Mouse (Mus musculus) retina, embryonic 14.5 days (tissue): Measurements from ENCODE around the gene Adam15.

Experiments used
- DNase-seq: peaks from one replicate; pipeline ENCODE4 v3.0.0-alpha.2; 2015; ENCODE audit warnings: low spot score

Adam15 gene

DNA sequence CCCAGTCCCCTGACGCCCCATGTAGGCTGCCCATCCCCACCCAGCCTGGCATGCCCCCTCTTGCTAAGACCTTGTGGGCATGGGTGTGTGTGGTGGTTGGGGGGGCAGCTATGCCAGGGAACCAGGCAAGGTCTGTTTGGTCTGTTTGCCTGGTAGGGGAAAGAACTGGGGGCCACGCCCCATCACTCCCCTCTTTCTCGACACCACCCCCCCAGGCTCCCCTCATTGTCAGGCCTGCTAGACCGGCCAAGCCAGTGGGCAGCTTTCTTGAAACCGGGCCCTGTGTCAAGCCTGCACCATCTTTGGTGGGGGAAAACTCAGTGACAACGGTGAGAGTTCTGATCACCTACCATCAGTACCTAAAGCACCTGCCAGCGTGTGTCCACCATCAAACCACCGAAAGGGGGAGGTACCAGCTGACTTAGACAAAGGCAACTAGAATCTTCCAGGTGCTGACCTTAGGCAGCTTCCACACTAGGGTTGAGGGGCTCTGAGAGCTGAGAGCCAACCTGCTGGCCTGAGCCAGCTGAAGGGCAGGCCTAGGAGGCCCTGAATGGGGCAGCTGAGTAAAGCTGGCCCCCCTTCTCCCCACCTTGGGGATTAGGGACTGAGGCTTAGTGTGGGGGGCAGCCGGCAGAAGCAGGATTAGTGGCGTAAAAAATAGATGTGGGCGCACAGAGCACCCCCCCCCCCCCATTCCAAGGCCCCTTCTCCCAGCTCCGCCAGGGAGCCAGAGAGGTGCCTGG is 34.7 kb upstream of the Adam15 start:
- no peak for DNase-seq

- DNase-seq, result no peak
Measured at GRCm38 (mm10) chr3:89383651-89384255, 34.0 kb upstream of the Adam15 start.

GRCm38 (mm10) chr3:89382950-89383349 is 33.2 kb upstream of the Adam15 start:
- no peak for DNase-seq

DNA sequence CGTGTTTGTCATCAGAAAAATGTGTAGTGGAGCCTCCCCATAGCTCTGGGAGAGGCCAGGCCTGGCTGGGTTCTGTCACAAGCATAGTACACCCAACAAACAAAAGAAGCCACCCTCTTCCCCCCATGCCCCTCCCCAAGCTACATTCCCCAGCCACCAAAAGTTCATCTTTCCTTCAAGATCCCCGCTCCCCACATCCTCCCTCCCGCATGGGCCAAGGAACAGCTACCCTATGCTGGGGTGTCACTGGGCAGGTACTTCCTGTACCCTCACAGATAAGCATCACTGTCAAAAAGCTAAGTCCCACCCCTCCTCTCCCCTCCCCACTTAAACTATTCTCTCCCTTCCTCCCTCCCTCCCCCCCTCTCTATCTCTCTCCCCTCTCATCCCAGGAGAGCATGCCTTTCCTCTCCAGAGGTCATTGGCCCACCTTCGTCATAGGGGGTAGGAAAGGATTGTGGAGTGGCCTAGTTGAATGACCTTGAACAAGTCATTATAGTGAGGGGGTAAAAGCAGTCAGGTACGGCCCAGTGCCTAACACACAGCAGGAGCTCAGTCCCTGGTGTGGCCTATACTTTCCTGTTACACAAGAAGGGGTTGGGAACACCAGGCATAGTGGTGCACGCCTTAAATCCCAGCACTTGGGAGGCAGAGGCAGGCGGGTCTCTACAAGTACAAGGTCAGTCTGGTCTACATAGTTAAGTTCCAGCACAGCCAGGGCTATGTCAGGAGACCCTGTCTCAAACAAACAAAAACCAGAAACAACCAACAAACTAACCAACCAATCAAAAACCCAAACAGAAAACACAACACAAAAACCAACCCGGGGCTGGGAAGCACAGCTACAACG is 32.5 kb upstream of the Adam15 start:
- no peak for DNase-seq

DNA sequence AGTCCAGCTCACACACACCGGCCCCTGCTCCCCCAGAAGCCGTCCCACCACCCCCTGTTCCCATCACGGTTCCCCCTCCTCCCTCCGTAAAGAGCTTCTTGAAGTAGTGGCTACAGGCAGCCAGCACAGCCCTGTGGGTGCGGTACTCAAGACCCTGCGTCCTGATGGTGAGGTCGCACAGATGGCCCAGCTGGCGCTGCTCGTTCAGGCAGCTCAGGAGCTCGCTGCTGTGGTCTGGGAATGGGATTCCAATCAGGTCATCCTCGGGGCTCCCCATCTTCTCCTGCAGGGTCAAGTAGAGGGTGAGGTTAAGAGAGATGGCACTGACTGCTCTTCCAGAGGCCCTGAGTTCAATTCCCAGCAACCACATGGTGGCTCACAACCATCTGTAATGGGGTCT is 31.4 kb upstream of the Adam15 start:
- DNase-seq, result no peak

GRCm38 (mm10) chr3:89380711-89381110 is 30.9 kb upstream of the Adam15 start:
- no peak for DNase-seq

GRCm38 (mm10) chr3:89380291-89380690 is 30.5 kb upstream of the Adam15 start:
- no peak for DNase-seq

GRCm38 (mm10) chr3:89379388-89380131 is 29.8 kb upstream of the Adam15 start:
- no peak for DNase-seq

- DNase-seq, result peak; percentile 93
Measured at GRCm38 (mm10) chr3:89378394-89379067, 28.7 kb upstream of the Adam15 start.

GRCm38 (mm10) chr3:89377831-89378230 is 28.0 kb upstream of the Adam15 start:
- no peak for DNase-seq

DNA sequence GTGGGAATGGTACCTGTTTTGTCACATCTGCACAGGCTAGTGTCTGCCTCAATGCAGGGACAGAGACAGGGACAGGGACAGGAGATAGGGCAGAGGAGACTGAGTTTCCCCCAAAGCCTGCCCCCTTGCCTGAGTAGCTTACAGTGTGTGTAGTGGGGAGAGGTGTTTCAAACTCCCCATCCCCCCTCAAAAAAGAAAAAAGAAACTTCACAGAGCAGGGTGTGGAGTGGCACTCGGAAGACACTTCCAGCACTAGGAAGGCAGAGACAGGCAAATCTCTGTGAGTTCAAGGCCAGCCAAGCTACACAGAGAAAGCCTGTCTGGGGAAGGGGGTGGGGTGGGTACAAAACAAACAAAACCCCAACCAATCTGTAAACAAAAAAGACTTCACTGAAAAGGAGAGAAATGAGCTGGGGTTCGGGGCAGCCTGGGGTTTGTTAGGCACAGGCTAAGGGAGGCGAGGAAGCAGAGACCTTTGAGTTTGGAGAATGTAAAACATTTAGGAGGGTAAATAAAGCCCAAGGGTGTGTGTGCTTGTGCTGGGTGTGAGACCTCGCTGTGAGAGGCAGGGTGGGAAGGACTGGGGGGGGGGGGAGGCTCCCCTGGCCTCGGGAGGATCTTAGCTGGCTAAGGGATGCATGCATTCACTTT is 23.9 kb upstream of the Adam15 start:
- no peak for DNase-seq

DNA sequence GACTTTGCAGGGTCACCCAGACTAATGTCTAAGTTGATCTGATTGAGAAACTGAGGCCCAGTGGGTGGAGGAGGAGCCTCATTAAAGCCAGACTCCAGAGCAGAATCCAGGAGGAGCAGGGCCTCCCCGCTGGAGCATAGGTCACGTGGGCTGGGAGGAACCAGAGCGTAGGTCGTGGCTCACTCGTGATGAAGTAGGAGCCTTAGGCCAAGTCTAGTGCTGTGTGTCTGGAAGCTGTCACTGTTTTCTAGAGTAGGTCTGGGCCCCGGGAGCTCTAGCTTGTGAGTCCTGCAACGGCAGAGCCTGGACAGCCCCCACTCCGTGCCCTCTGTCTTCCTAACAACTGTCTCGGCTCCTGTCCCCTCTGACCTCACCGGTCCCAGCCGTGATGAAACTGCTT is 17.5 kb upstream of the Adam15 start:
- DNase-seq, result no peak

DNA sequence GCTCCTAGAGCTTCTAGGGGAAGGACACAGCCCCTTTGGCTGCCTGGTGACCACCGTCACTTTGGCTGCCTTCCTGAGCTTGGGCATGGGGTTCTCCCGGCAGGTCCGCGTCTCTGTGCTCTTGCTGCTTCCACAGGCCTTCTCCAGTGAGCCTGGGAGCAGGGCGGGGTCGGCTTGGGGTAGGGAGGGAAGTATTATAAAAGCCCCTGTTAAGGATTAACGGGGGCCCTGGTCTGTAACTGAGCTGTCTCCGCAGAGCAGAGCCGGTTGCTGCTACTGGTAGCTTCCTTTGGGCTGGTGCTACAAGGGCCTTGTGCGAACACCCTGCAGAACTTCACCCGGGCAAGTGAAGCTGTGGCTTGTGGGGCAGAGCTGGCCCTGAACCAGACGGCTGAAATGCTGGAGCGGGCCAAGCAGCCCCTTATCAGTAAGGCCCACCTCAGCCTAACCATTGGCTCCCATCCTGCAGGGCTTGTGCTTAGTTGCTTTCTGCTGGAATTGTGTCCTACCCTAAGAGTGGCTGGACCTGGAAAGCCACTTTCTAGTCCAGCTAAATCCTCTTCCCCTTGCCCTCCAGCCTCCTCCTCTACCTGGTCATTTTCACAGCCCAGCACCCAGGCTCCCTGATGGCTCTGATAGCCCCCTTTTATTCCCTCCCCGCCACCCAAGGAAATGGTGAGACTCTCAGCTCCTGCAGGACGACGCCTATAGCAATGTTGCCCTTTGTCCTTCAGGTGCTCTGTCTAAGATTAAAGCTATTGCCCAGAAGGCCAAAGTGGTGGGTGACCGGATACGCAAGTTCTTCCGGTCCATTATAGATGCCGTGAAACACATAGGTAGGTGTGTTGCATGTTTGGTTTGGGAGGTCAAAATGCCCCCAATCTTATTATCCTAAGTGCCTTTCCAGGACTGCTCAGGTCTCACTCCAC is 16.0 kb upstream of the Adam15 start:
- no peak for DNase-seq

DNA sequence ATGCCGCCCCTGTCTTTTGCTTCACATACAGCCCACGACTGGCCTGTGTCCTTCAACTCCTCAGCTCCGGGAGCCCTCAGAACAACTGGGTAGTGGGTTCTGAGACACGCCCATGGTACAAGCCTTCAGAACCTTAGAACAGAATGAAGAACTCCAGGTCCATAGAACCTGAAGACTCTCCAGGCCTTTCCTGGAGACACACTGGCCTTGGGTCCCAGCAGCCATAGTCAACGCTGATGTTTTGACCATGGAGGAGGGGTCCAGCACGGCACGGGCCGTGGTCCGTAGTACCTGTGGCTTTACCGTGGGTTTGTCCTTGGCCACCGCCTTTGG is 15.3 kb upstream of the Adam15 start, which contains the start of gene Dcst1:
Gene Dcst1, minus strand, starts transcription at position 101 of the 333 bp plus-strand sequence.
- no peak for DNase-seq

DNA sequence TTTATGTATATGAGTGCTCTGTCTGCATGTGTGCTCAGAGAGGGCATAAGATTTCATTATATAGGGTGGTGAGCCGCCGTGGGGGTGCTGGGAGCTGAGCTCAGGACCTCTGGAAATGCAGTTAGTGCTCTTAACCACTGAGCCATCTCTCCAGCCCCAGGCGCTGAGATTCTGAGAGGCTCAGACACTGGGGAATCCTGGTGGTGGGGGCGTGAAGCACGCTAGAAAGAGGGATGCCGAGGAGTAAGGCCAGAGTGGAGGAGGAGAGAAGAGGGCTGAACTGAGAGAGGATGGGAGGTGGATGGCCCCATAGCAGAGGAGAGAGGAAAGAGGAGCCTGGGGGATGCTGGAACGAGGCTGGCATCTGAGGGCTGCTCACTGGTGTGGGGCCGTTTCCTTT is 14.8 kb upstream of the Adam15 start:
- no peak for DNase-seq

- no peak for DNase-seq
Measured at GRCm38 (mm10) chr3:89361675-89362074, 11.9 kb upstream of the Adam15 start, which contains the start of gene Dcst2. Gene Dcst2 (plus strand): TSS chr3:89361975.

GRCm38 (mm10) chr3:89360237-89360636 is 10.4 kb upstream of the Adam15 start:
- DNase-seq, result no peak

GRCm38 (mm10) chr3:89359630-89360029 is 9.8 kb upstream of the Adam15 start:
- DNase-seq, result no peak

DNA sequence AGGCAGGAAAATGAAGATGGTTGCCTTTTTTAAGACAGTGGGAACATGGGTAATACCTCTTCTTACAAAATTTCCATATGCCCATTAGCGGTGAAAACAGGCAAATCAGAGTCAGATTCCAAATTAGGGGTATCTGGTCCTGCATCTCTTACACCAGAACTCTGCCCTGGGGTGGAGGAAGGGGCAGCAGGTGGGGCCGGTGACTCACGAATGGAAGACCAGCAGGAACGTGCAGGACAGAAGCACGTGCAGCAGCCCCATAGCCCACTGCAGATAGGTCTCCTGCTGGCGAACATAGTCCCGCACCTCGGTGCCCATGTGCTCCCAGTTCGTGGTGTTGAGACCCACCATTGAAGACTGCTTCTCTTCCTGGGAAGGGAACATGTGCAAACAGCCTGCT is 6.2 kb upstream of the Adam15 start:
- no peak for DNase-seq

GRCm38 (mm10) chr3:89355512-89355902 is 5.7 kb upstream of the Adam15 start:
- no peak for DNase-seq
